Mouse (Mus musculus): ENCODE measurements around the gene Gmeb1.
A peak's percentile ranks its signal among the peaks of the same experiment; 100 is the strongest.
"Not testable (repeated sequence)": the region's sequence is repeated elsewhere in the genome, so short reads cannot be mapped to it uniquely, and the experiment has no call there.

The Gmeb1 gene

GRCm38 (mm10) chr4:132222001-132222400 lies 39.4 kb downstream of the Gmeb1 start:
- not testable (repeated sequence) for DNase-seq (ENCODE audit: low spot score)

DNA sequence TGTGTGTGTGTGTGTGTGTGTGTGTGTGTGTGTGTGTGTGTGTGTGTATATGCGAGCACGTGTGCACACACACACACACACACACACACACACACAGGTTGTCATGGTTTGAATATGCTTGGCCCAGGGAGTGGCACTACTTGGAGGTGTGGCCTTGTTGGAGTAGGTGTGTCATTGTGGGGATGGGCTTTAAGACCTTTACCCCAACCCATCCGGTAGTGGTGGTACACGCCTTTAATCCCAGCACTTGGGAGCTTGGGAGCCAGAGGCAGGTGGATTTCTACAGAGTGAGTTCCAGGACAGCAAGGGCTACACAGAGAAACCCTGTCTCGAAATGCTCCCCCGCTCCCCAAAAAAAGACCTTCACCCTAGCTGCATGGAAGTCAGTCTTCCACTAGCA lies 43.0 kb downstream of the Gmeb1 start:
- not testable (repeated sequence) for DNase-seq (ENCODE audit: low spot score)

DNA sequence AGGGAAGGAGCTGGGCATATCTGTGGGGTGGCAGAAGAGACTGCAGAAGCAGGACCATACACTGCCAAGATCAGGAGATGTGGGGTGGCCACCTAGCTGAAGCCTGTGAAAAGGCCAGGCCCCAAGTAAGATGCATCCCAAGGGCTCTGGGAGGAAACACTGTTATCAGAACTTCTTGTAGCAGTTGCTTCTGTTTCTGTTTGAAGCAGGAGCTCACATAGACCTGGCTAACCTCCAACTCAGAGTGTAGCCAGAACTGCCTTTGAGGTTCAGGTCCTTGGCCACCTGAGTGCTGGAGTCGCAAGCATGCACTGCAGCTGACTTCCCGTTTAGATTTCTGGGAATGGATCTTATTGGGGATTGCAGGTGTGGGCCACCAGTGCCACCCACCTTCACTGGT lies 43.6 kb downstream of the Gmeb1 start:
- DNase-seq (ENCODE audit: low spot score), result no peak

DNA sequence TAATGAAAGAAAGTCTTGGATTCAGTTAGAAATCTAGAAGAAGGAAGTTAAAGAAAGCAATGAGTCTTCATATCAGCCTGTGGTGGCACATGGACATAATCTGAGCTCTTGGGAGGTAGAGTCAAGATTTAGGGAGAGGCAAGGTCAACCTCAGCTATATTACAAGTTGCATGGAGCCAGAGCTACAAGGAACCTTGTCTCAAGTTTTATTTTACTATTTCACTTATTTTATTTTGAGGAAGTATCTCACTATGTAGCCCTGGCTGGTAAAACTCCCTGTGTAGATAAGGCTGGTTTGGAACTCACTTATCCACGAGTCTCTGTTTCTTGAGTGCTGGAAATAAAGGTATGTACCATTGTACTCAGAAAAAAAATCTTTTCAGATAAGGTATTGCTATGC lies 44.8 kb downstream of the Gmeb1 start:
- DNase-seq (ENCODE audit: low spot score), result no peak

DNA sequence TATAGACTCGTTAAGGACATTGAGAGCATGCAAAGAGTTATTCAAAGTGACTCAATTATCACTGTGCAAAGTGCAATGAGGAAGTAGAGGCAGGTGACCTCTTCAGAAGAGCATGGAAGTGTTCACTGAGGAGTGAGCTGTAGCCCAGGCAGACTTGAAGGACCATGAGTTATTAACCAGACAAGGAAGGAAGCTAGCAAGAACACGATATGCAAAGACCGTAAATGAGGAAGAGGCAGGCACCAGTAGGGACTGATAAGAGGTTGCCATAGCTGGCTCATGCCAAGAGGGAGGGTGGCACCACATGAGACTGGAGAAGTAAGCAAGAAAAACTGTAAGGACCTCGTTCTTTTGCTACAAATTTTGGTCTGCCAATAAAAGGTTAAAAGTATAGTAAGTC lies 46.6 kb downstream of the Gmeb1 start:
- DNase-seq (ENCODE audit: low spot score), result no peak

GRCm38 (mm10) chr4:132211953-132212734 lies 49.3 kb downstream of the Gmeb1 start, which contains the start of gene Ythdf2:
Gene Ythdf2, minus strand, starts transcription at chr4:132212303.
- DNase-seq (ENCODE audit: low spot score), result peak; percentile 98

- peak; percentile 59 for DNase-seq (ENCODE audit: low spot score)
Measured at GRCm38 (mm10) chr4:132211091-132211942, 50.1 kb downstream of the Gmeb1 start.

DNA sequence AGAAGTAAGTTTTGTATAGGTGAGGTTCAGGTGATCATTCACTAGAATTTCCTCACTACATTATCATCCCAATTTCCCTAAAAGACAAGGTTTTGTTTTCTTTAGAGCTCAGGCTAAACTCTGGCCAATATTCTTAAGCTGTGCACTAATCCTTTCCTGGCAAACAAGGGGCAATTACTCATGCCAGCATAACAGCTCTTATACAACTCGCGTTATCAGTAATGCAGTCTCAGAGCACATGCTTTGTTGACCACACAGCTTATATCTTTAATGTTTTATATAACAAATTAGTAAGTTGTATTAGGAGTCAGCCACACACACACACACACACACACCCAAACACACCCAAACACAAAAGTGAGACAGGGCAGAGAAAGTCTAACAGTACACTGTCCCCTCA lies 51.1 kb downstream of the Gmeb1 start:
- DNase-seq (ENCODE audit: low spot score), result no peak

DNA sequence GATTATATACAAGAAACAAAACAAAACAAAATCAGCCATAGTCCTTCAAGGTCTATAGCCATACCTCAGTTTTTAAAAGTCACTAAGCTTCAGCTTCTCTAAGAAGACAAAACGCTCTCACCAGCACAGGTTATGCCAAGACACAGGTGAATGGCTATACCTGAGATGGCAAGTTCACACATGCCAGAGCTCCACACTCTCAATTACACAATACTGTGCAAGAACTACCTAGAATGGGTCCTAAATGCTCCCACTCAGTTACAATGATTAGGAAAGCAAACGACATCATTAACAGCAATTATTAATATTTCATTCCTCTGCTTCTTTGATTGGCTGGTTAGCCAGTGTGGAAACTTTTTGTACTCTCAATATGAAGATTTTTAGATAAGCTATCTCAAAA lies 52.1 kb downstream of the Gmeb1 start:
- no peak for DNase-seq (ENCODE audit: low spot score)

DNA sequence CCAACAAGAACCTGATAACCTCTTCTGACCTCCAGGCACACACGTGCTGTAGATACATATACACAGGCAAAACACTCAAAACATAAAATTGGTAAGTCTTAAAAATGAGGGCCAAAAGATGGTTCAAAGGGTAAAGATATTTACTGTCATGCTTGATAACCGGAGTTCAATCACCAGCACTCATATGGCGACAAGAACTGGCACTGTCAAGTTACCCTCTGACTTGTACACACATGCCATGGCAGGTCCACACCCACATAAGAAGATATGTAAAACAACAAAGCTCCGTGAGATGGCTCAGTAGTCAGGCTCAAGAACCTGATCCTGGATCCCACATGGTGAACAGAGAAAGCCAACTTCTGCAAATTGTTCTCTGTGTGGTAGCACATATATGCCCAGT lies 54.1 kb downstream of the Gmeb1 start:
- DNase-seq (ENCODE audit: low spot score), result no peak

GRCm38 (mm10) chr4:132198771-132199170 lies 62.6 kb downstream of the Gmeb1 start:
- no peak for DNase-seq (ENCODE audit: low spot score)

DNA sequence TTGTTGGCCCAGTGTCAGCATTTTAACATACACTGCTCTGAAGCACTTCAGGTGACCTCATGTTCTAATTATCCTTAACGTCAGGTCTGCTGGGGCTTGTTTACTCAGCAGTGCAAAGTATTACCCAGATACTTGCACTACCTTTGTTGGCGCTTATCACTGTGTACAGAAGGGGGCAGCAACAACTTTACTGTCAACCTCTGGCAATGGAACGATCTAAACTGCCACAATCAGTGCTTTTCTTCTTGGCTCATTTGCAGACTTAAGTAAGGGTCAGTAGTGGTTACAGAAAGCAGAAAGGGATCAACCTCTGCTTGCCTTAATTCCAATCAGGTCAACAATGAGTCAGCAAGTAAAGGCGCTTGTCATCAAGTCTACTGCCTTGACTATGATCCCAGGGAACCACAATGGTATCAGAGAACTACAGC lies 63.1 kb downstream of the Gmeb1 start:
- no peak for DNase-seq (ENCODE audit: low spot score)

DNA sequence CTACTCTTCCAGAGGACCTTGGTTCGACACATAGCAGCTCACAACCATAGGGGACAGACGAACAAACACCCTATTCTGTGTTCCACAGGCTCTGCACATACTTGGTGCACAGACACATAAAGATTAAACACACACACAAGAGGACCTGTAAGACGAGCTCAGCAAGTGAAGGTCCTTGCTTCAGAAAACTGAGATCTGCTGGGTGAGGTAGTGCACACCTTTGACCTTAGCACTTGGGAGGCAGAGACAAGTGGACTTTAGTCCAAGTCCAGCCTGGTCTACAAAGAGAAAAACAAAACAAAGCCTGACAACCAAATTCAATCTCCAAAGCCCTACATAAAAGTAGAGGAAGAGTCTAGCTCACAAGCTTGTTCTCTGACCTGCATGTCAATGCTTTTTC lies 66.4 kb downstream of the Gmeb1 start:
- no peak for DNase-seq (ENCODE audit: low spot score)

- DNase-seq (ENCODE audit: low spot score), result no peak
Measured at GRCm38 (mm10) chr4:132194373-132194772, 67.0 kb downstream of the Gmeb1 start.

DNA sequence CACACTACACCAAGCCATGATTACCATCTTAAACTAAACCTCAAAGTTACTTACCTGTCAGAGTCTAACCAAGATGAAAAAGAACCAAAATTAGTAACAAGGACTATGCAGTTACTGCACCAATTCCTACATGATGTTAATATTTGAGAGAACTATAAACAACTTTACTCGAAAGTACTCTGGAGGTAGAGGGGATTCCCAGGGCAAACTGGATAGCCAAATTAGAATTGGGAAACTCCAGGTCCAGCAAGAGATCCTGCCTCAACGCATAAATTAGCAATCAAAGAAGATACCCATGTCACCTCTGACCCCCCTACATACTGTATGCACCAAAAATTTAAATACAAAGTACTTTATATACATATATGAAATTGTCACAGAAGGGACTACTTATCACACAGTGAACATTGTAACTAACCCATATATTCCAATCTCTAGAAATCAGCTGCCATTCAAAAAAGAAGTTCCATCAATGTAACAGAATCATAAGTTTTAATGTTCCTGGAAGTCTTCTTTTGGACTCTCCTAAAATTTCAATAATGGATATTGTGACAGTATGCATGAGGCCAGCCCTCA lies 73.5 kb downstream of the Gmeb1 start:
- no peak for DNase-seq (ENCODE audit: low spot score)

- no peak for DNase-seq (ENCODE audit: low spot score)
Measured at GRCm38 (mm10) chr4:132183162-132183561, 78.2 kb downstream of the Gmeb1 start.

DNA sequence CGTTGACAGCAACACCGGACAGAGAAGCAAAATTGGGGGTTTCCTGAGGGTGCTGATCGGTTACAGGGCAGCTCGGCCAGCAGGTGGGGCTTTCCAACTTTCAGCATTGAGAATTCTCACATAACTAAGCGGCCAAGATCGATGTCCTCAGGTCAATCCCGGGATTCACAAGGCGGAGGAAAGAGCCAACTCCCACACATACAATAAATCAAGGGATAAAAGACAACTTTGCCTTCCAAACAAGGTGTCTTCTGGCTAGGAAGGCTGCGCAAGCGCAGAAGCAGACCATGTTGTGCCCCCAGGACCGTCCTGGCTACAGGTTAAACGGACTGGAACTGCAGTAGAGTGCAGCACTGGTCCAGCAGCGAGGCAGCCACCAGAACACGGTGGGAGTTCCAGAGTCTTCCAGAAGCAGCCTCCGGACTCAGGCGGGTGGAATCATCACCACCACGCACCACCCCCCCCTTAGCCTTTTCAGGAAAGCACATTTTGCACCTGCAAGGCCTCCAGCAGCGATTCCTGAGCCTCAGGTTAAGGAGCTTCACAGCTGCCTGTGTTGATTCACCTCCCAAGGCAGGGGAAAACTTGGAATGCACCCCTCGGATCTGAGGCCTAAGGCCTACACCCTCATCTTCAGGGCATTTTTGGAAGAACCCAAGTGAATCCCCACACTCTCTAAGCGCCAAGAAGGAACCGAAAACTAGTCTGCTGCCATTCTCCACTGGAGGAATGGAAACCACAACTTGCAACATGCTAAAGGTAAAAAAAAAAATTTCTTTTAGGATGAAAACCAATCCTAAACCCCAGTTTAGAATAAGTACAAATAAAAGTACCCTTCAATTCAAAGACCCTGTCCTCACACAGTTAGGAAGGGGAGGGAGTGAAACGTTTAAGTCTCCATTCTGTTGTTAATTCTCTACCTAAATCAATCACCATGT lies 79.4 kb downstream of the Gmeb1 start:
- DNase-seq (ENCODE audit: low spot score), result peak; percentile 25

GRCm38 (mm10) chr4:132180710-132181109 lies 80.7 kb downstream of the Gmeb1 start:
- peak; percentile 46 for DNase-seq (ENCODE audit: low spot score)

DNA sequence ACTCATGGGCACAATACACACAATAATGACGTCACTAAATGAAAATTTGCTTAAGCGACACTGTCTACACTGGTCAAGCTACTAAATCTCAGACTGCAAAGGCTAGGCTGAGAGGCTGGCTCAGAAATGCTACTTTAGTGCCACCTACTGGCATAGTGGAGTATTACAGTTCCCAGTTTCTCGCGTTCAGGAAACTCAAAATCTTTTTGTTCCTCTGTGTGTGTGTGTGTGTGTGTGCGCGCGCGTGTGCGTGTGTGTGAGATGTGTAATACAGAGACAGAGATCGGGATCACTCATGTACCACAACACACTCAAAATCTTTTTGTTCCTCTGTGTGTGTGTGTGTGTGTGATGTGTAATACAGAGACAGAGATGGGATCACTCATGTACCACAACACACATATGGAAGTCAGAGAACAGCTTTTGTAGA lies 82.8 kb downstream of the Gmeb1 start:
- DNase-seq (ENCODE audit: low spot score), result peak; percentile 36

GRCm38 (mm10) chr4:132176474-132176873 lies 84.9 kb downstream of the Gmeb1 start:
- DNase-seq (ENCODE audit: low spot score), result no peak
